Mouse (Mus musculus) erythroblast, embryonic 14.5 days (primary cell): ENCODE results near the gene Mrps33.

Experiments used
- GATA1 ChIP-seq: IDR thresholded peaks from 2 replicates; pipeline ENCODE4 v1.6.1; 2012; ENCODE audit warnings: low read length, inconsistent platforms, mixed read lengths
- TAL1 ChIP-seq: IDR thresholded peaks from 3 replicates; pipeline ENCODE4 v1.6.1; 2012; ENCODE audit warnings: low read length, inconsistent platforms, mixed read lengths

GRCm38 (mm10) chr6:39828736-39829135 is 17.9 kb upstream of the Mrps33 start:
- TF ChIP-seq GATA1: no peak
- TF ChIP-seq TAL1: no peak
